In genomic region chr1:37305691-37306287, GRCm38 (mm10) we compare ENCODE assay signal across 27 mouse cellular contexts. TPM values are rescaled to one million over a fixed set of nuclear protein-coding genes. Genes with fewer than 3 reads are reported as not detected.
A peak's percentile ranks its signal among the peaks of the same experiment; 100 is the strongest.
DNase-seq lines count a peak whose midpoint lies in the region; ATAC-seq and TF ChIP-seq lines count a peak whose summit lies in the region.
"Had no signal": no experiment of that assay in that cellular context is flagged by ENCODE, and none has a peak within 500 bp of the region (broad histone marks: within the 10 kb centered on the region; RNA-seq: fewer than 3 reads in every experiment).

No protein-coding gene starts in this region.

- TF ChIP-seq CTCF in stomach, postnatal 0 days (IDR thresholded peaks at IDR 0.05; ENCODE audit: low read depth), result no peak

- peaks cover 11% of the 10 kb centered on the region for H3K4me1 ChIP-seq in hindbrain, embryonic 12.5 days
- H3K4me1 ChIP-seq in hindbrain, embryonic 13.5 days (replicated peaks), result peaks cover 28% of the 10 kb centered on the region
- H3K4me1 ChIP-seq in kidney, embryonic 16.5 days (ENCODE audit: insufficient read depth, low read length), result peaks cover 24% of the 10 kb centered on the region
- H3K4me1 ChIP-seq in stomach, embryonic 16.5 days (ENCODE audit: control insufficient read depth, insufficient read depth, low read length), result peaks cover 2% of the 10 kb centered on the region; the same call in 1 of the 2 replicates
- peaks cover under 1% of the 10 kb centered on the region; the same call in 1 of the 2 replicates for H3K4me1 ChIP-seq in stomach, postnatal 0 days (replicated peaks; ENCODE audit: control insufficient read depth, insufficient read depth)

- H3K27me3 ChIP-seq in hindbrain, embryonic 12.5 days, result no peaks in the 10 kb centered on the region
- H3K27me3 ChIP-seq in hindbrain, embryonic 13.5 days, result no peaks in the 10 kb centered on the region
- no peaks in the 10 kb centered on the region for H3K27me3 ChIP-seq in kidney, embryonic 16.5 days (ENCODE audit: insufficient read depth, low read length)
- no peaks in the 10 kb centered on the region for H3K27me3 ChIP-seq in stomach, embryonic 16.5 days (ENCODE audit: control insufficient read depth, insufficient read depth, low read length)
- H3K27me3 ChIP-seq in stomach, postnatal 0 days (ENCODE audit: control insufficient read depth, insufficient read depth, low read length), result no peaks in the 10 kb centered on the region
- H3K27me3 ChIP-seq: embryonic facial prominence, embryonic 13.5 days; forebrain, embryonic 12.5 days; forebrain, embryonic 15.5 days; heart, embryonic 12.5 days; heart, embryonic 15.5 days; hindbrain, embryonic 15.5 days had no signal

- no peak for TF ChIP-seq EP300 in stomach, postnatal 0 days (optimal IDR thresholded peaks at IDR 0.05)

- no peak for DNase-seq in kidney, postnatal 36 days
- DNase-seq in stomach, postnatal 0 days (ENCODE audit: low spot score), result no peak
- no peak for DNase-seq in c-Kit-positive CD71-positive TER-119-positive erythroid progenitor cells, embryonic 14.5 days (ENCODE audit: low spot score)
- DNase-seq: adrenal gland, adult 2 months; adrenal gland, postnatal 25 days; cerebellum, adult 18-20 months; cerebellum, adult 9-11 months; cerebellum, postnatal 36 days; embryo, embryonic 11 days; gastrocnemius, postnatal 25 days; heart, adult 18-20 months; heart, postnatal 10 days; heart, postnatal 36 days had no signal

- no peak overlapping the region for H3K27ac ChIP-seq in hindbrain, embryonic 12.5 days
- no peak overlapping the region for H3K27ac ChIP-seq in hindbrain, embryonic 13.5 days
- H3K27ac ChIP-seq in kidney, embryonic 16.5 days (ENCODE audit: low read length), result peak overlapping the region; percentile 25; the same call in 1 of the 2 replicates
- H3K27ac ChIP-seq in stomach, embryonic 16.5 days (ENCODE audit: low read length), result no peak overlapping the region
- H3K27ac ChIP-seq in stomach, postnatal 0 days (replicated peaks), result no peak overlapping the region
- H3K27ac ChIP-seq: embryonic facial prominence, embryonic 10.5 days; embryonic facial prominence, embryonic 13.5 days; forebrain, embryonic 12.5 days; forebrain, embryonic 15.5 days; heart, embryonic 15.5 days; hindbrain, embryonic 10.5 days; hindbrain, embryonic 15.5 days had no signal

- H3K36me3 ChIP-seq in hindbrain, embryonic 12.5 days, result no peaks in the 10 kb centered on the region
- no peaks in the 10 kb centered on the region for H3K36me3 ChIP-seq in hindbrain, embryonic 13.5 days
- H3K36me3 ChIP-seq in kidney, embryonic 16.5 days (ENCODE audit: insufficient read depth, low read length), result no peaks in the 10 kb centered on the region
- H3K36me3 ChIP-seq in stomach, embryonic 16.5 days (ENCODE audit: control insufficient read depth, insufficient read depth, low read length), result no peaks in the 10 kb centered on the region
- H3K36me3 ChIP-seq in stomach, postnatal 0 days (ENCODE audit: control insufficient read depth, insufficient read depth, low read length), result no peaks in the 10 kb centered on the region
- H3K36me3 ChIP-seq: embryonic facial prominence, embryonic 10.5 days; embryonic facial prominence, embryonic 13.5 days; forebrain, embryonic 12.5 days; forebrain, embryonic 15.5 days; heart, embryonic 12.5 days; heart, embryonic 15.5 days; hindbrain, embryonic 10.5 days; hindbrain, embryonic 15.5 days had no signal

- 0 out of 2 replicates have a peak overlapping the region, but pooled peaks have one; percentile 18 for H3K9ac ChIP-seq in hindbrain, embryonic 12.5 days
- H3K9ac ChIP-seq in hindbrain, embryonic 13.5 days, result no peak overlapping the region
- H3K9ac ChIP-seq in kidney, embryonic 16.5 days (replicated peaks; ENCODE audit: low read length), result no peak overlapping the region
- 0 out of 2 replicates have a peak overlapping the region, but pooled peaks have one; percentile 28 for H3K9ac ChIP-seq in stomach, embryonic 16.5 days (ENCODE audit: low read length)
- no peak overlapping the region for H3K9ac ChIP-seq in stomach, postnatal 0 days (ENCODE audit: low read length)
- H3K9ac ChIP-seq: embryonic facial prominence, embryonic 13.5 days; forebrain, embryonic 12.5 days; forebrain, embryonic 15.5 days; heart, embryonic 12.5 days; heart, embryonic 15.5 days; hindbrain, embryonic 15.5 days had no signal

- H3K4me3 ChIP-seq in hindbrain, embryonic 12.5 days, result no peak overlapping the region
- H3K4me3 ChIP-seq in hindbrain, embryonic 13.5 days, result no peak overlapping the region
- H3K4me3 ChIP-seq in kidney, embryonic 16.5 days (ENCODE audit: low read length), result no peak overlapping the region
- no peak overlapping the region for H3K4me3 ChIP-seq in stomach, embryonic 16.5 days (replicated peaks; ENCODE audit: low read length)
- no peak overlapping the region for H3K4me3 ChIP-seq in stomach, postnatal 0 days (ENCODE audit: low read depth, low read length)
- H3K4me3 ChIP-seq: embryonic facial prominence, embryonic 10.5 days; embryonic facial prominence, embryonic 13.5 days; erythroblast, embryonic 14.5 days; forebrain, embryonic 12.5 days; forebrain, embryonic 15.5 days; heart, embryonic 12.5 days; heart, embryonic 15.5 days; hindbrain, embryonic 10.5 days; hindbrain, embryonic 15.5 days had no signal

- ATAC-seq in hindbrain, embryonic 12.5 days (ENCODE audit: low FRiP score), result no peak
- no peak for ATAC-seq in hindbrain, embryonic 13.5 days (ENCODE audit: low FRiP score)
- ATAC-seq in kidney, embryonic 16.5 days (ENCODE audit: low FRiP score, low TSS enrichment), result peak; percentile 66; the same call in 1 of the 2 replicates
- no peak for ATAC-seq in stomach, embryonic 16.5 days (ENCODE audit: insufficient read depth, low FRiP score)
- ATAC-seq in stomach, postnatal 0 days (ENCODE audit: low FRiP score, low TSS enrichment), result no peak
- ATAC-seq: CD4-positive, CD25-positive, alpha-beta regulatory T cell, adult 4 months; forebrain, embryonic 15.5 days had no signal

- 77% methylated on average over 9 of the region's 9 CpGs for WGBS in hindbrain, embryonic 12.5 days
- 77% methylated on average over 9 of the region's 9 CpGs for WGBS in hindbrain, embryonic 13.5 days
- WGBS in kidney, embryonic 16.5 days, result 33% methylated on average over 9 of the region's 9 CpGs
- 46% methylated on average over 9 of the region's 9 CpGs for WGBS in stomach, embryonic 16.5 days
- WGBS in stomach, postnatal 0 days, result 52% methylated on average over 9 of the region's 9 CpGs

- H3K9me3 ChIP-seq in hindbrain, embryonic 12.5 days (replicated peaks), result 0 out of 2 replicates have a peak, but pooled peaks cover 8% of the 10 kb centered on the region
- no peaks in the 10 kb centered on the region for H3K9me3 ChIP-seq in hindbrain, embryonic 13.5 days
- H3K9me3 ChIP-seq in kidney, embryonic 16.5 days (ENCODE audit: low read length), result no peaks in the 10 kb centered on the region
- no peaks in the 10 kb centered on the region for H3K9me3 ChIP-seq in stomach, embryonic 16.5 days (replicated peaks; ENCODE audit: control insufficient read depth, low read length)
- no peaks in the 10 kb centered on the region for H3K9me3 ChIP-seq in stomach, postnatal 0 days (ENCODE audit: control insufficient read depth, low read length)
- H3K9me3 ChIP-seq: embryonic facial prominence, embryonic 10.5 days; forebrain, embryonic 12.5 days; forebrain, embryonic 15.5 days; heart, embryonic 15.5 days; hindbrain, embryonic 15.5 days had no signal

- no peak overlapping the region for H3K4me2 ChIP-seq in hindbrain, embryonic 12.5 days (replicated peaks)
- no peak overlapping the region for H3K4me2 ChIP-seq in hindbrain, embryonic 13.5 days
- no peak overlapping the region for H3K4me2 ChIP-seq in kidney, embryonic 16.5 days (replicated peaks; ENCODE audit: low read depth, low read length)
- H3K4me2 ChIP-seq in stomach, embryonic 16.5 days (ENCODE audit: low read depth, low read length), result no peak overlapping the region
- H3K4me2 ChIP-seq in stomach, postnatal 0 days (replicated peaks; ENCODE audit: low read depth), result no peak overlapping the region
- H3K4me2 ChIP-seq: embryonic facial prominence, embryonic 13.5 days; forebrain, embryonic 12.5 days; forebrain, embryonic 15.5 days; heart, embryonic 12.5 days; heart, embryonic 15.5 days; hindbrain, embryonic 15.5 days had no signal

RNA-seq across cellular contexts. Expression of gene Inpp4a, which starts 6.1 kb away (rescaled TPM):
- 33.7 and 36.1 TPM in 2 replicates for polyA plus RNA-seq in hindbrain, embryonic 12.5 days (2016; fragmentation: Nextera tagmentation; extraction: Ambion mirVana)
- 59.1 and 60.9 TPM in 2 replicates for polyA plus RNA-seq in hindbrain, embryonic 13.5 days (2015; fragmentation: Nextera tagmentation; extraction: Ambion mirVana)
- 19.2 and 21.3 TPM in 2 replicates for polyA plus RNA-seq in kidney, embryonic 16.5 days (2015; fragmentation: Nextera tagmentation; extraction: Ambion mirVana)
- 18.2 and 18.8 TPM in 2 replicates for polyA plus RNA-seq in stomach, embryonic 16.5 days (2015; fragmentation: Nextera tagmentation; extraction: Ambion mirVana)
- 10.6 and 12.0 TPM in 2 replicates for polyA plus RNA-seq in stomach, postnatal 0 days (2015; fragmentation: Nextera tagmentation; extraction: Ambion mirVana)

Comparison
In these comparisons a context has a peak if more than half of its experiments do, and no peak if none do; other contexts are left out.
1. H3K9ac ChIP-seq: peak in hindbrain, embryonic 12.5 days (single experiment) and stomach, embryonic 16.5 days (single experiment); none in hindbrain, embryonic 13.5 days (single experiment), kidney, embryonic 16.5 days (single experiment) and stomach, postnatal 0 days (single experiment).